Mouse (Mus musculus): Measurements from ENCODE around the gene Adgrf3. TPM values are rescaled to one million over a fixed set of nuclear protein-coding genes. Genes with fewer than 3 reads are reported as not detected.

The Adgrf3 gene
- total and polyA plus RNA-seq, 2 experiments from 2014 or later: not detected

GRCm38 (mm10) chr5:30175811-30176210, 29.7 kb downstream of the Adgrf3 start:
- Histone ChIP-seq H3K36me3 (ENCODE audit: insufficient read depth) (peaks cover 66% of the 10 kb centered on the region), H3K9me3 (ENCODE audit: low read length) (no peaks in the 10 kb centered on the region), H3K4me2 (ENCODE audit: low read depth) (no peak overlapping the region), H3K4me1 (ENCODE audit: insufficient read depth) (no peaks in the 10 kb centered on the region), H3K9ac (no peak overlapping the region), H3K27me3 (ENCODE audit: insufficient read depth, low read length) (no peaks in the 10 kb centered on the region), H3K27ac (ENCODE audit: low read depth, low read length) (no peak overlapping the region), H3K4me3 (ENCODE audit: low read depth, low read length) (no peak overlapping the region)
- 80% methylated on average over 4 of the region's 4 CpGs for WGBS
- TF ChIP-seq CTCF (IDR thresholded peaks at IDR 0.05; ENCODE audit: low read depth): no peak
- ATAC-seq (no peak), DNase-seq (no peak)

GRCm38 (mm10) chr5:30172931-30173692, 32.4 kb downstream of the Adgrf3 start:
- 54% methylated on average over 20 of the region's 20 CpGs for whole genome bisulfite sequencing
- peaks cover 69% of the 10 kb centered on the region for H3K36me3 ChIP-seq (ENCODE audit: insufficient read depth)

GRCm38 (mm10) chr5:30172115-30172514, 33.4 kb downstream of the Adgrf3 start:
- no peak for TF ChIP-seq CTCF (IDR thresholded peaks at IDR 0.05; ENCODE audit: low read depth)
- DNase-seq (no peak), ATAC-seq (no peak)

More at GRCm38 (mm10) chr5:30172931-30173692, 32.4 kb downstream of the Adgrf3 start:
- Histone ChIP-seq H3K27ac (ENCODE audit: low read depth, low read length) (no peak overlapping the region), H3K27me3 (ENCODE audit: insufficient read depth, low read length) (no peaks in the 10 kb centered on the region), H3K4me3 (ENCODE audit: low read depth, low read length) (no peak overlapping the region), H3K9ac (no peak overlapping the region), H3K4me1 (ENCODE audit: insufficient read depth) (no peaks in the 10 kb centered on the region), H3K9me3 (ENCODE audit: low read length) (no peaks in the 10 kb centered on the region), H3K4me2 (ENCODE audit: low read depth) (no peak overlapping the region)
- ATAC-seq: no peak
- no peak for TF ChIP-seq CTCF (IDR thresholded peaks at IDR 0.05; ENCODE audit: low read depth)
- no peak for DNase-seq

GRCm38 (mm10) chr5:30170303-30170940, 35.1 kb downstream of the Adgrf3 start:
- Histone ChIP-seq H3K4me2 (ENCODE audit: low read depth) (no peak overlapping the region), H3K27ac (ENCODE audit: low read depth, low read length) (no peak overlapping the region), H3K9me3 (ENCODE audit: low read length) (no peaks in the 10 kb centered on the region), H3K9ac (no peak overlapping the region), H3K36me3 (ENCODE audit: insufficient read depth) (peaks cover 64% of the 10 kb centered on the region), H3K4me1 (ENCODE audit: insufficient read depth) (no peaks in the 10 kb centered on the region), H3K27me3 (ENCODE audit: insufficient read depth, low read length) (no peaks in the 10 kb centered on the region), H3K4me3 (ENCODE audit: low read depth, low read length) (no peak overlapping the region)
- WGBS: 84% methylated on average over 5 of the region's 5 CpGs
- DNase-seq (no peak), ATAC-seq (no peak)
- TF ChIP-seq CTCF (IDR thresholded peaks at IDR 0.05; ENCODE audit: low read depth): no peak

More at GRCm38 (mm10) chr5:30172115-30172514, 33.4 kb downstream of the Adgrf3 start:
- H3K27me3 ChIP-seq (ENCODE audit: insufficient read depth, low read length): no peaks in the 10 kb centered on the region
- H3K27ac ChIP-seq (ENCODE audit: low read depth, low read length): no peak overlapping the region
- H3K36me3 ChIP-seq (ENCODE audit: insufficient read depth): peaks cover 68% of the 10 kb centered on the region
- no peaks in the 10 kb centered on the region for H3K9me3 ChIP-seq (ENCODE audit: low read length)
- H3K4me1 ChIP-seq (ENCODE audit: insufficient read depth): no peaks in the 10 kb centered on the region
- H3K9ac ChIP-seq: no peak overlapping the region
- no peak overlapping the region for H3K4me3 ChIP-seq (ENCODE audit: low read depth, low read length)
- H3K4me2 ChIP-seq (ENCODE audit: low read depth): no peak overlapping the region

GRCm38 (mm10) chr5:30165234-30165946, 40.1 kb downstream of the Adgrf3 start:
- H3K27me3 ChIP-seq (ENCODE audit: insufficient read depth, low read length): no peaks in the 10 kb centered on the region
- H3K4me1 ChIP-seq (ENCODE audit: insufficient read depth): no peaks in the 10 kb centered on the region
- no peak for TF ChIP-seq CTCF (IDR thresholded peaks at IDR 0.05; ENCODE audit: low read depth)
- H3K9ac ChIP-seq: no peak overlapping the region
- ATAC-seq: no peak
- no peak for DNase-seq
- H3K4me2 ChIP-seq (ENCODE audit: low read depth): no peak overlapping the region
- no peaks in the 10 kb centered on the region for H3K9me3 ChIP-seq (ENCODE audit: low read length)
- H3K36me3 ChIP-seq (ENCODE audit: insufficient read depth): peaks cover 38% of the 10 kb centered on the region
- no peak overlapping the region for H3K4me3 ChIP-seq (ENCODE audit: low read depth, low read length)
- no peak overlapping the region for H3K27ac ChIP-seq (ENCODE audit: low read depth, low read length)
- 94% methylated on average over 5 of the region's 5 CpGs for WGBS

- WGBS: 89% methylated on average over 6 of the region's 6 CpGs
- Histone ChIP-seq H3K4me3 (ENCODE audit: low read depth, low read length) (no peak overlapping the region), H3K9me3 (ENCODE audit: low read length) (no peaks in the 10 kb centered on the region), H3K4me1 (ENCODE audit: insufficient read depth) (no peaks in the 10 kb centered on the region), H3K27ac (ENCODE audit: low read depth, low read length) (no peak overlapping the region), H3K27me3 (ENCODE audit: insufficient read depth, low read length) (no peaks in the 10 kb centered on the region), H3K36me3 (ENCODE audit: insufficient read depth) (peaks cover 17% of the 10 kb centered on the region; the same call in 1 of the 2 replicates), H3K4me2 (ENCODE audit: low read depth) (no peak overlapping the region), H3K9ac (no peak overlapping the region)
- no peak for TF ChIP-seq CTCF (IDR thresholded peaks at IDR 0.05; ENCODE audit: low read depth)
- ATAC-seq (no peak), DNase-seq (no peak)
These were observed 43.2 kb downstream of the Adgrf3 start for GRCm38 (mm10) chr5:30162339-30162738.

Data from forebrain, postnatal 0 days (tissue).